12 mouse cellular contexts compared by ENCODE assay signal in genomic region chr2:59794838-59795237, GRCm38 (mm10).
DNase-seq lines count a peak whose midpoint lies in the region; ATAC-seq and TF ChIP-seq lines count a peak whose summit lies in the region.
"Had no signal": no experiment of that assay in that cellular context is flagged by ENCODE, and none has a peak within 500 bp of the region (broad histone marks: within the 10 kb centered on the region; RNA-seq: fewer than 3 reads in every experiment).

No protein-coding gene starts in this region.

- H3K27ac ChIP-seq in forebrain, embryonic 15.5 days (replicated peaks): no peak overlapping the region
- H3K27ac ChIP-seq in forebrain, embryonic 10.5 days: no peak overlapping the region
- no peak overlapping the region for H3K27ac ChIP-seq in heart, adult 2 months
- H3K27ac ChIP-seq: hindbrain, embryonic 10.5 days; liver, embryonic 13.5 days; macrophage had no signal

- no peak for TF ChIP-seq CTCF in heart, adult 2 months (IDR thresholded peaks at IDR 0.05)

- H3K9me3 ChIP-seq in forebrain, embryonic 15.5 days: no peaks in the 10 kb centered on the region
- H3K9me3 ChIP-seq in forebrain, embryonic 10.5 days: no peaks in the 10 kb centered on the region
- H3K9me3 ChIP-seq: hindbrain, embryonic 10.5 days; liver, embryonic 13.5 days had no signal

- H3K36me3 ChIP-seq in forebrain, embryonic 15.5 days: no peaks in the 10 kb centered on the region
- peaks cover 74% of the 10 kb centered on the region for H3K36me3 ChIP-seq in forebrain, embryonic 10.5 days (replicated peaks)
- peaks cover 4% of the 10 kb centered on the region; the same call in 1 of the 2 replicates for H3K36me3 ChIP-seq in heart, adult 2 months (ENCODE audit: control insufficient read depth, insufficient read depth, low read length)

- no peak for TF ChIP-seq POLR2A in heart, adult 2 months (IDR thresholded peaks at IDR 0.05; ENCODE audit: insufficient read depth, low read depth, low read length)

- H3K4me1 ChIP-seq in forebrain, embryonic 15.5 days: 0 out of 2 replicates have a peak, but pooled peaks cover 4% of the 10 kb centered on the region
- H3K4me1 ChIP-seq in forebrain, embryonic 10.5 days: peaks cover 10% of the 10 kb centered on the region
- H3K4me1 ChIP-seq in heart, adult 2 months (ENCODE audit: control insufficient read depth, insufficient read depth, low read length): peaks cover 5% of the 10 kb centered on the region

- H3K4me3 ChIP-seq in forebrain, embryonic 15.5 days: no peak overlapping the region
- H3K4me3 ChIP-seq in forebrain, embryonic 10.5 days: no peak overlapping the region
- no peak overlapping the region for H3K4me3 ChIP-seq in heart, adult 2 months
- H3K4me3 ChIP-seq: hindbrain, embryonic 10.5 days; liver, embryonic 13.5 days had no signal

- H3K4me2 ChIP-seq in forebrain, embryonic 15.5 days (replicated peaks): no peak overlapping the region
- H3K4me2 ChIP-seq: liver, embryonic 13.5 days had no signal

- H3K79me2 ChIP-seq in heart, adult 2 months (replicated peaks; ENCODE audit: control insufficient read depth, insufficient read depth, low read length): no peaks in the 10 kb centered on the region

- H3K9ac ChIP-seq in forebrain, embryonic 15.5 days (replicated peaks): no peak overlapping the region
- no peak overlapping the region for H3K9ac ChIP-seq in heart, adult 2 months (ENCODE audit: low read depth, low read length)
- H3K9ac ChIP-seq: liver, embryonic 13.5 days had no signal

- H3K27me3 ChIP-seq in forebrain, embryonic 15.5 days: no peaks in the 10 kb centered on the region
- H3K27me3 ChIP-seq in forebrain, embryonic 10.5 days (ENCODE audit: poor library complexity, severe bottlenecking): no peaks in the 10 kb centered on the region
- no peaks in the 10 kb centered on the region for H3K27me3 ChIP-seq in heart, adult 2 months (ENCODE audit: control insufficient read depth, insufficient read depth, low read length)
- H3K27me3 ChIP-seq: liver, embryonic 13.5 days had no signal

- no peak for TF ChIP-seq EP300 in heart, adult 2 months (IDR thresholded peaks at IDR 0.05; ENCODE audit: insufficient read depth, low read depth, low read length)

- DNase-seq in forebrain, embryonic 10.5 days (ENCODE audit: extremely low spot score, low spot score): no peak
- DNase-seq in brain, adult 2 months (ENCODE audit: low read depth, low spot score): peak; percentile 94
- peak; percentile 81 to 84 for DNase-seq in cerebellum, postnatal 10 days
- peak; percentile 79 for DNase-seq in layer of hippocampus, adult 9-11 months
- no peak for DNase-seq in heart, adult 2 months
- no peak for DNase-seq in lung, postnatal 4 days
- DNase-seq in ovary, postnatal 36 days (ENCODE audit: low spot score): no peak
- DNase-seq: kidney, adult 8-10 months; liver, embryonic 13.5 days had no signal

- intact Hi-C loops in heart, adult 2 months (cut with DNase I): no loop called here

- ATAC-seq in forebrain, embryonic 15.5 days (replicated peaks): peak; percentile 66; the same call in 1 of the 2 replicates

- WGBS in forebrain, embryonic 15.5 days: 72% methylated on average over 6 of the region's 6 CpGs
- WGBS in forebrain, embryonic 10.5 days: 95% methylated on average over 6 of the region's 6 CpGs
- WGBS in heart, adult 2 months: 91% methylated on average over 6 of the region's 6 CpGs

Comparison
In these comparisons a context has a peak if more than half of its experiments do, and no peak if none do; other contexts are left out.
1. DNase-seq: peak in brain, adult 2 months (single experiment), cerebellum, postnatal 10 days (2 of 2) and layer of hippocampus, adult 9-11 months (single experiment); none in forebrain, embryonic 10.5 days (single experiment), heart, adult 2 months (0 of 2), lung, postnatal 4 days (0 of 2) and ovary, postnatal 36 days (single experiment).